Mouse (Mus musculus): Measurements from ENCODE around the gene Tapbpl. TPM values are rescaled to one million over a fixed set of nuclear protein-coding genes. Genes with fewer than 3 reads are reported as not detected.

The Tapbpl gene
- 15.6 and 17.1 TPM in 2 replicates for polyA plus RNA-seq (2012; rRNA removed)

DNA sequence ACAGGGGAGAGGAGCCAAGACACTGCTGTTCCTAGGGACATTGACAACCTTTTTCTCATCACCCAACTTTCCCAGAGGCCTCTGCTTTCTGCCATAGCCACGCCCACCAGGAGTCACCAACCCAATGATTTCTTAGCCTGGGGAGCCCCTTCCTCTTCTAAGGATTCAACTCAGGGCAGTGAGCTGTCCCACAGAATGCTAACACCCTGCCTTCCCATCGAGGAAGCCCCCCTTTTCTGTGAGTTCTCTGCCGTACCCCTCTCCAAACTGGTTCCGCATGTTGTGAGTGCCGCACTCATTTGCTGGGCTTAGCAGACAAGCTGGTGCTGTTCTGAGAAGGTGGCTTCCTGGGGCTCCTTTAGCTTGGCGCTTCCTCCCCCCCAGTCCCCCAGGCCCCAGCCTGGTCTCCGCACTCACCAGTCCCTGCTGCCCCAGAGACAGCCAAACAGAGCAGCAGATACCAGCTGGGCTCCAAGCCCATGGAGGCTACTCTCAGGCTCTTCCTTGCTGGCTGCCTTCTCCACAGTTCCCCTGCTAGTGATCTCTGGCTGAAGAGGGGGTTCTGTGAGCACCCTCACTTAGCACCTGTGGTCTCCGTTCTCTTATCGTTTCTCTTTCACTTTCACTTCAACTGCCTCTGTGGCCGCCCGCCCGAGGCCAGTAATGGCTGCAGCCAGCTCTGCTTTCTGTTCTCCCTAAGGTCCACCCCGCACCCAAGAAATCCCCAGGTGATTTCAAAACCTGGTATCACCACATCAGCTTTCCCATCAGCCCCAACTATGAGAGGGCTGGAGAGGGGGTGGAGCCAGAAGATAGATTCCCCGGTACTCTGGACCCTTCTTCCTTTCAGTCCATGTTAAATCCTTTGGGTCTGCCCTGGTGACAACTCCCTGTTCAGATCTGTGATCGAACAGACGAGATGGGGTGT lies at the start of gene Tapbpl:
TSS of gene Tapbpl (minus strand) at position 744 of the 928 bp plus-strand sequence.

DNA sequence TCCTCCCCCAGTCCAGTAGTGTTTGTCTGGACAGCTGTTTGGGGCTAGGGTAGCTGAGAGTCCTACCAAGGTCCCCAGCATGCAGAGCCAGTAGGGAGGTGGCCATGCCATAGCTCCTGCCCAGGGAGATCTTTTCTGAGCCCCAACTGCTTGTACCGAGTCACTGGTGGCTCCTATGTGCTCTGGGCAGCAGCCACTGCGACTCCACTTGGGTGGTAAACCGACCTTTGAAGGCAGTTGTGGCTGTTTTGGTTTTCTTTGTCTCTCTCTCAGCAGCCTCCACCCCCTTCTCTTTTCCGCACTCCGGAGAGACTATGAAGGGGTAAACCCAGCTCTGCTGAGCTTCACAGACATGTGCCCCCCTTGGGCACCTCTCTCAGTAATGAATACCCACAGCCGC lies 5.1 kb upstream of the Tapbpl start, which contains the start of gene Cd27:
TSS of gene Cd27 (minus strand) at position 229 of the 400 bp plus-strand sequence.

DNA sequence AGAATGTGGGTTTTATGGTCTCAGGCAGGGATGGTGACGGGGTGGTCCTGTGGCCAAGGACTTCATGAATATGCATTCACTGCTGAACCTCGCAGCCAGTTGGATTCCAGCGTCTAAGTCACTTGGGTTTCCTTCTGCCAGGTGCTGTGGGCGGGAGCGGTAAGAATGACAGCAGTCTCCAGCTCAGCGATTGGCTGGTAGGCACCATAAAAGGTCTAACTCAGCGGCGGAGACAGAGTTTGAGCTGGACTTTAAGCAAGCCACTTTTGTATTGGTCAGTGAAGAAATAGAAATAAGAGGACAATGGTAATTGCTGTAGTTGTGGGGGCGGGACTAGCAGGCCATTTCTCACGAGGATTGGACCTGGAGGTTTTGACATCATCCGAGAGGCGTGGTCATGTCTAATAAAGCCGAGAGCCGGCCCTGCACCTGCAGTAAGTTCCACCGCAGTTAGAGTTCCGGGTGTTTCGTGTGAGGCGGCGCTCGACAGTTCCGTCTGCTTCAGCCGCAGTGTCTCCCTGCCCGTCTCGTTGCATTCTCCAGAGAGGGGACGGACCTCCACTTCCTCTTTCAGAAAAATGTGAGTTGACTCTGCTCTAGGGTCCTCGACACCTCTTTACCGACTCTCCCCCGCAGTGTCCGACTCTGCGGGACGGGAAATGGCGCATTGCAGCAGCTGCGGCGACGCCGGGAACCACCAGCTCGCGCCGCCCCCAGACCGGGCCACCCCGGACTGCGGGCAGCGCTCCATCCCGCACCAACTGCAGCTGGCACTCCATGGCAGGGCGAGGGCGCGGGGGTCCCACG lies 16.3 kb downstream of the Tapbpl start, which contains the start of gene Vamp1:
TSS of gene Vamp1 (plus strand) at position 404 of the 807 bp plus-strand sequence.

DNA sequence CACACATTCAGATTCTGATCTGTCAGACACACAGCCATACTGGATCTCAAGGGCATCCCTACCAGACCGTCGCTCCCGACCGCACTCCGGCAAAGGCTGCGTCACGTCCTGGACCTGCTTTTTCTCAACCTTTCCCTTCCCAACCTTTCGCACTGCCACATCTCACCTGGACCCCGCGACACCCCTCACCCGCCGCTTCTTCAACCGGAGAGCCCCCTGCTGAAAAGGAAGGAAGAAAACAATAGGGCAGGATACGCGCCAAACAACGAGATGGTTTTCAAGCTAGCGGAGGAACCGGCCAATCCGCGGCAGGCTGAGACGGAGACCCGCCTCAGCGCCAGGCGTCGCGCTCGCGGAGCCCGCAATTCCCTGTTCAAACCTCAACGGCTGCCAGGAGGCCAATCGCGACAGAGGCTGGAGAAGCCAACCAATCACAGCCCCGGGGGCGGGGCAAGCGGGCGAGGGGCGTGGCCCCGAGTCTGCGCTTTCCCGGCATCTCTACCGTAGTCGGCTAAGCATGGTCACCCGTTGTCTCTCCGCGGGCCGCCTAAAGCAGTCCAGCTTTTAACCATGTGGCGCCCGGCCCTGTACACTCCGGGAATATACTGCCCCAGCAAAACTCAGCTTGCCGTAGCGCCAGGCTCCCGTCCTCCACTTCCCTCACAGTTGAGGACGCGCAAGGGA lies 40.2 kb downstream of the Tapbpl start, which contains the start of the genes Ncapd2 and Mrpl51:
TSS of gene Ncapd2 (minus strand) at position 370 of the 684 bp plus-strand sequence.
TSS of gene Mrpl51 (plus strand) at position 470 of the 684 bp plus-strand sequence.

Other genes starting within 250 kb of the Tapbpl start
- 0.04 and 0.06 TPM in 2 replicates for gene Pianp, start 235.2 kb downstream of the Tapbpl start, polyA plus RNA-seq (2012; rRNA removed)
- gene Zfp384, start 222.7 kb downstream of the Tapbpl start, polyA plus RNA-seq (2012; rRNA removed), result 18.4 and 20.2 TPM in 2 replicates
- 22.3 and 26.4 TPM in 2 replicates for gene Ing4, start 192.1 kb downstream of the Tapbpl start, polyA plus RNA-seq (2012; rRNA removed)
- 3.3 and 4.0 TPM in 2 replicates for gene Acrbp, start 182.2 kb downstream of the Tapbpl start, polyA plus RNA-seq (2012; rRNA removed)
- gene Lpar5, start 163.9 kb downstream of the Tapbpl start, polyA plus RNA-seq (2012; rRNA removed), result 1.1 and 1.4 TPM in 2 replicates
- gene Chd4, start 135.9 kb downstream of the Tapbpl start, polyA plus RNA-seq (2012; rRNA removed), result 17.0 and 20.2 TPM in 2 replicates
- 16.0 and 17.2 TPM in 2 replicates for gene Nop2, start 100.0 kb downstream of the Tapbpl start, polyA plus RNA-seq (2012; rRNA removed)
- 5.6 and 7.2 TPM in 2 replicates for gene Iffo1, start 86.6 kb downstream of the Tapbpl start, polyA plus RNA-seq (2012; rRNA removed)
- gene Gapdh, start 65.4 kb downstream of the Tapbpl start, polyA plus RNA-seq (2012; rRNA removed), result 2,795 and 3,480 TPM in 2 replicates
- 60.5 and 72.0 TPM in 2 replicates for gene Ncapd2, start 40.2 kb downstream of the Tapbpl start, polyA plus RNA-seq (2012; rRNA removed)
- gene Mrpl51, start 40.1 kb downstream of the Tapbpl start, polyA plus RNA-seq (2012; rRNA removed), result 51.4 and 53.4 TPM in 2 replicates
- gene Vamp1, start 16.3 kb downstream of the Tapbpl start, polyA plus RNA-seq (2012; rRNA removed), result 5.1 and 6.2 TPM in 2 replicates
- 0.64 and 0.66 TPM in 2 replicates for gene Cd27, start 5.2 kb upstream of the Tapbpl start, polyA plus RNA-seq (2012; rRNA removed)
- not detected in 2 replicates for gene Tuba3a, start 54.2 kb upstream of the Tapbpl start, polyA plus RNA-seq (2012; rRNA removed)
- gene Ltbr, start 82.0 kb upstream of the Tapbpl start, polyA plus RNA-seq (2012; rRNA removed), result 17.3 and 17.8 TPM in 2 replicates
- gene Scnn1a, start 88.8 kb upstream of the Tapbpl start, polyA plus RNA-seq (2012; rRNA removed), result 1.0 and 1.1 TPM in 2 replicates
- 35.6 and 36.2 TPM in 2 replicates for gene Tnfrsf1a, start 117.5 kb upstream of the Tapbpl start, polyA plus RNA-seq (2012; rRNA removed)
- 0.77 and 1.1 TPM in 2 replicates for gene Plekhg6, start 148.9 kb upstream of the Tapbpl start, polyA plus RNA-seq (2012; rRNA removed)